Mouse (Mus musculus): ENCODE data around the gene Gsdma3.

GRCm38 (mm10) chr11:98640091-98640490 lies 13.9 kb downstream of the Gsdma3 start:
- TF ChIP-seq EP300 (IDR thresholded peaks at IDR 0.05; ENCODE audit: insufficient read depth, low read depth, low read length) (no peak), CTCF (IDR thresholded peaks at IDR 0.05) (no peak)

Data from heart, adult 2 months (tissue).